Mouse (Mus musculus) kidney, embryonic 14.5 days (tissue): ENCODE results near the gene Htr1a. TPM values are rescaled to one million over a fixed set of nuclear protein-coding genes. Genes with fewer than 3 reads are reported as not detected.

Source experiments
- ATAC-seq: fragments of 200-750 bp; cut with Nextera tagmentation; 2 replicates; pipeline ENCODE4 v1.8.0; 2017; ENCODE audit warnings: moderate number of reproducible peaks, mild to moderate bottlenecking, moderate TSS enrichment, moderate library complexity; ENCODE audit not compliant: low FRiP score, low TSS enrichment
- H3K27ac ChIP-seq: fragments of 300-500 bp; sonication (generic); 2 replicates; pipeline ENCODE4 v1.5.1; 2014; ENCODE audit warnings: low read depth, mild to moderate bottlenecking, low read length, moderate library complexity, mixed read lengths
- H3K27me3 ChIP-seq: fragments of 300-500 bp; sonication (generic); 2 replicates; pipeline ENCODE4 v1.6.1; 2014; ENCODE audit warnings: mild to moderate bottlenecking, low read length; ENCODE audit not compliant: control insufficient read depth, insufficient read depth
- H3K36me3 ChIP-seq: fragments of 300-500 bp; sonication (generic); 2 replicates; pipeline ENCODE4 v1.6.1; 2014; ENCODE audit warnings: low read length, mixed read lengths; ENCODE audit not compliant: control insufficient read depth, insufficient read depth
- H3K4me1 ChIP-seq: fragments of 300-500 bp; sonication (generic); 2 replicates; pipeline ENCODE4 v1.6.1; 2014; ENCODE audit warnings: low read length, mixed read lengths; ENCODE audit not compliant: control insufficient read depth, insufficient read depth
- H3K4me2 ChIP-seq: fragments of 300-500 bp; sonication (generic); replicated peaks from 2 replicates; pipeline ENCODE4 v1.6.1; 2014; ENCODE audit warnings: low read depth, mild to moderate bottlenecking, low read length
- H3K4me3 ChIP-seq: fragments of 300-500 bp; sonication (generic); 2 replicates; pipeline ENCODE4 v1.5.1; 2014; ENCODE audit warnings: mild to moderate bottlenecking, low read length
- H3K9ac ChIP-seq: fragments of 300-500 bp; sonication (generic); 2 replicates; pipeline ENCODE4 v1.6.1; 2014; ENCODE audit warnings: low read depth, mild to moderate bottlenecking, low read length, moderate library complexity
- H3K9me3 ChIP-seq: fragments of 300-500 bp; sonication (generic); 2 replicates; pipeline ENCODE4 v1.6.1; 2016; ENCODE audit warnings: low read length; ENCODE audit not compliant: control insufficient read depth
- WGBS: fragments of 180-500 bp; shearing (Covaris S2); extraction: QIAGEN DNeasy Blood & Tissue Kit; methylation state at CpG from one replicate; pipeline ENCODE4 v1.1.7; 2014; 5-methylcytosine and 5-hydroxymethylcytosine counted together
- polyA plus RNA-seq: library from polyadenylated mRNA; unstranded; fragments of >200 nt; fragmentation: Nextera tagmentation; extraction: Ambion mirVana; gene quantifications from 2 replicates; pipeline ENCODE4 v1.2.1, GENCODE M21; 2014

The Htr1a gene
- not detected in 2 replicates for polyA plus RNA-seq

GRCm38 (mm10) chr13:105443339-105443738 lies at the start of gene Htr1a:
Htr1a (plus strand) TSS chr13:105443639.
- no peak for ATAC-seq
- Histone ChIP-seq H3K4me3 (no peak within 1 kb of the TSS), H3K27ac (no peak within 1 kb of the TSS), H3K4me2 (no peak within 1 kb of the TSS), H3K9ac (no peak within 1 kb of the TSS), H3K36me3 (no peaks in the 10 kb centered on the region), H3K27me3 (peaks cover 41% of the 10 kb centered on the region), H3K9me3 (no peaks in the 10 kb centered on the region), H3K4me1 (no peaks in the 10 kb centered on the region)
- WGBS, result 5% methylated on average over 8 of the region's 8 CpGs

GRCm38 (mm10) chr13:105411535-105412326 lies 31.7 kb upstream of the Htr1a start:
- no peak for ATAC-seq
- 81% methylated on average over 10 of the region's 10 CpGs for WGBS
- Histone ChIP-seq H3K9me3 (no peaks in the 10 kb centered on the region), H3K4me1 (no peaks in the 10 kb centered on the region), H3K36me3 (no peaks in the 10 kb centered on the region), H3K27ac (no peak overlapping the region), H3K4me3 (no peak overlapping the region), H3K9ac (no peak overlapping the region), H3K27me3 (no peaks in the 10 kb centered on the region), H3K4me2 (no peak overlapping the region)

- H3K9ac ChIP-seq, result no peak overlapping the region
- H3K4me3 ChIP-seq, result no peak overlapping the region
- H3K4me2 ChIP-seq, result no peak overlapping the region
- WGBS, result 93% methylated on average over 3 of the region's 3 CpGs
- H3K27me3 ChIP-seq, result no peaks in the 10 kb centered on the region
- no peak for ATAC-seq
- H3K36me3 ChIP-seq, result no peaks in the 10 kb centered on the region
- no peak overlapping the region for H3K27ac ChIP-seq
- no peaks in the 10 kb centered on the region for H3K9me3 ChIP-seq
- H3K4me1 ChIP-seq, result no peaks in the 10 kb centered on the region
Measured at GRCm38 (mm10) chr13:105412327-105412722, 31.1 kb upstream of the Htr1a start.

- no peak overlapping the region for H3K4me2 ChIP-seq
- H3K4me3 ChIP-seq, result no peak overlapping the region
- no peaks in the 10 kb centered on the region for H3K36me3 ChIP-seq
- ATAC-seq, result no peak
- H3K9me3 ChIP-seq, result no peaks in the 10 kb centered on the region
- H3K27me3 ChIP-seq, result no peaks in the 10 kb centered on the region
- H3K4me1 ChIP-seq, result no peaks in the 10 kb centered on the region
- 75% methylated on average over 2 of the region's 2 CpGs for WGBS
- H3K9ac ChIP-seq, result no peak overlapping the region
- H3K27ac ChIP-seq, result no peak overlapping the region
Measured at GRCm38 (mm10) chr13:105433141-105433540, 10.3 kb upstream of the Htr1a start.

- ATAC-seq, result no peak
- 88% methylated on average over 1 of the region's 1 CpGs for WGBS
- Histone ChIP-seq H3K9me3 (no peaks in the 10 kb centered on the region), H3K27me3 (no peaks in the 10 kb centered on the region), H3K4me1 (no peaks in the 10 kb centered on the region), H3K9ac (no peak overlapping the region), H3K4me2 (no peak overlapping the region), H3K27ac (no peak overlapping the region), H3K4me3 (no peak overlapping the region), H3K36me3 (no peaks in the 10 kb centered on the region)
Measured at GRCm38 (mm10) chr13:105433630-105434029, 9.8 kb upstream of the Htr1a start.

- H3K4me1 ChIP-seq, result no peaks in the 10 kb centered on the region
- no peaks in the 10 kb centered on the region for H3K36me3 ChIP-seq
- no peaks in the 10 kb centered on the region for H3K9me3 ChIP-seq
- no peak overlapping the region for H3K9ac ChIP-seq
- WGBS, result 4% methylated on average over 6 of the region's 6 CpGs
- no peak overlapping the region for H3K27ac ChIP-seq
- H3K4me2 ChIP-seq, result no peak overlapping the region
- peaks cover 41% of the 10 kb centered on the region for H3K27me3 ChIP-seq
- no peak for ATAC-seq
- no peak overlapping the region for H3K4me3 ChIP-seq
Measured at GRCm38 (mm10) chr13:105442576-105442975, 863 bp upstream of the Htr1a start.

- no peaks in the 10 kb centered on the region for H3K4me1 ChIP-seq
- under 1% methylated on average over 13 of the region's 15 CpGs for whole genome bisulfite sequencing
- H3K9me3 ChIP-seq, result no peaks in the 10 kb centered on the region
- no peak overlapping the region for H3K4me2 ChIP-seq
- peak; percentile 55; the same call in 1 of the 2 replicates for ATAC-seq
- H3K9ac ChIP-seq, result no peak overlapping the region
- H3K4me3 ChIP-seq, result no peak overlapping the region
- H3K27me3 ChIP-seq, result peaks cover 41% of the 10 kb centered on the region
- no peak overlapping the region for H3K27ac ChIP-seq
- H3K36me3 ChIP-seq, result no peaks in the 10 kb centered on the region
Measured at GRCm38 (mm10) chr13:105443871-105444237, 415 bp downstream of the Htr1a start.

GRCm38 (mm10) chr13:105444238-105444894 lies 927 bp downstream of the Htr1a start:
- no peak overlapping the region for H3K4me2 ChIP-seq
- WGBS, result 2% methylated on average over 39 of the region's 39 CpGs
- H3K4me1 ChIP-seq, result no peaks in the 10 kb centered on the region
- no peaks in the 10 kb centered on the region for H3K36me3 ChIP-seq
- peaks cover 41% of the 10 kb centered on the region for H3K27me3 ChIP-seq
- H3K4me3 ChIP-seq, result no peak overlapping the region
- no peak overlapping the region for H3K27ac ChIP-seq
- ATAC-seq, result no peak
- H3K9me3 ChIP-seq, result no peaks in the 10 kb centered on the region
- no peak overlapping the region for H3K9ac ChIP-seq

- Histone ChIP-seq H3K27ac (no peak overlapping the region), H3K4me3 (no peak overlapping the region), H3K4me1 (no peaks in the 10 kb centered on the region), H3K9ac (no peak overlapping the region), H3K4me2 (no peak overlapping the region), H3K9me3 (no peaks in the 10 kb centered on the region), H3K36me3 (no peaks in the 10 kb centered on the region), H3K27me3 (peaks cover 41% of the 10 kb centered on the region)
- no peak for ATAC-seq
- WGBS, result 3% methylated on average over 26 of the region's 26 CpGs
Measured at GRCm38 (mm10) chr13:105444895-105445281, 1.4 kb downstream of the Htr1a start.
